Mouse (Mus musculus) liver, embryonic 14.5 days (tissue): ENCODE data around the gene Fhl3. TPM values are rescaled to one million over a fixed set of nuclear protein-coding genes. Genes with fewer than 3 reads are reported as not detected.

Experiments
- ATAC-seq: fragments of 200-750 bp; cut with Nextera tagmentation; 2 replicates; pipeline ENCODE4 v1.8.0; 2017; ENCODE audit warnings: moderate number of reproducible peaks, mild to moderate bottlenecking, moderate library complexity; ENCODE audit not compliant: insufficient read depth
- DNase-seq, 3 experiments: peaks; one replicate each; pipeline ENCODE4 v3.0.0-alpha.2; 2012 to 2013; ENCODE audit warnings: low read depth in 3 of 3, low spot score in 3 of 3
- H3K27ac ChIP-seq: fragments of 300-500 bp; sonication (generic); 2 replicates; pipeline ENCODE4 v1.5.1; 2014; ENCODE audit warnings: moderate library complexity, mild to moderate bottlenecking, control low read depth, inconsistent platforms
- H3K27me3 ChIP-seq: fragments of 300-500 bp; sonication (generic); 2 replicates; pipeline ENCODE4 v1.6.1; 2014; ENCODE audit warnings: mild to moderate bottlenecking, low read length, moderate library complexity; ENCODE audit not compliant: control insufficient read depth, insufficient read depth
- H3K36me3 ChIP-seq: fragments of 300-500 bp; sonication (generic); replicated peaks from 2 replicates; pipeline ENCODE4 v1.6.1; 2014; ENCODE audit warnings: low read depth; ENCODE audit not compliant: control insufficient read depth, insufficient read depth
- H3K4me1 ChIP-seq, 2 experiments: fragments of 200-500 bp in 1 of 2; fragments of 300-500 bp in 1 of 2; sonication (generic) in 1 of 2; replicated peaks; 2 replicates each; pipeline ENCODE4 v1.6.1; 2012 to 2014; ENCODE audit warnings: antibody characterized with exemption in 1 of 2, inconsistent platforms in 1 of 2, low read length in 1 of 2; ENCODE audit not compliant: control insufficient read depth in 2 of 2, insufficient read depth in 2 of 2
- H3K4me2 ChIP-seq: fragments of 300-500 bp; sonication (generic); 2 replicates; pipeline ENCODE4 v1.6.1; 2014; ENCODE audit warnings: low read depth, mild to moderate bottlenecking, control low read depth, moderate library complexity
- H3K4me3 ChIP-seq, 2 experiments: fragments of 200-500 bp in 1 of 2; fragments of 300-500 bp in 1 of 2; sonication (generic) in 1 of 2; 2 replicates each; pipeline ENCODE4 v1.5.1; 2012 to 2014; ENCODE audit warnings: low read depth in 2 of 2, low read length in 2 of 2, mild to moderate bottlenecking in 2 of 2, control low read depth in 1 of 2, inconsistent platforms in 1 of 2, moderate library complexity in 1 of 2; ENCODE audit not compliant: insufficient read depth in 1 of 2
- H3K9ac ChIP-seq: fragments of 300-500 bp; sonication (generic); replicated peaks from 2 replicates; pipeline ENCODE4 v1.6.1; 2014; ENCODE audit warnings: mild to moderate bottlenecking, control low read depth, moderate library complexity
- H3K9me3 ChIP-seq: fragments of 300-500 bp; sonication (generic); 2 replicates; pipeline ENCODE4 v1.6.1; 2016; ENCODE audit warnings: low read length, mixed read lengths; ENCODE audit not compliant: control insufficient read depth
- CTCF ChIP-seq: IDR thresholded peaks from 2 replicates; pipeline ENCODE4 v1.5.1; 2016; ENCODE audit warnings: antibody characterized with exemption, low read depth, control low read depth
- EP300 ChIP-seq: IDR thresholded peaks from 2 replicates; pipeline ENCODE4 v1.6.1; 2016; ENCODE audit warnings: antibody characterized with exemption, low read depth
- WGBS: fragments of 180-500 bp; shearing (Covaris S2); extraction: QIAGEN DNeasy Blood & Tissue Kit; methylation state at CpG from one replicate; pipeline ENCODE4 v1.1.7; 2014; ENCODE audit not compliant: insufficient replicate concordance; 5-methylcytosine and 5-hydroxymethylcytosine counted together
- polyA plus RNA-seq, 2 experiments: library from polyadenylated mRNA; depleted of rRNA in 1 of 2; stranded (reverse) in 1 of 2; unstranded in 1 of 2; fragments of >200 nt; fragmentation: Nextera tagmentation in 1 of 2; extraction: Ambion mirVana in 1 of 2; gene quantifications; 2 replicates each; pipeline versions ENCODE4 v1.2.1 to v1.2.3; 2012 to 2014

Fhl3 gene
- polyA plus RNA-seq, 2 experiments, result 2.7 to 2.8 TPM

GRCm38 (mm10) chr4:124664604-124665003 is 35.9 kb upstream of the Fhl3 start:
- Histone ChIP-seq H3K9ac (no peak overlapping the region), H3K4me2 (no peak overlapping the region), H3K27me3 (peaks cover 56% of the 10 kb centered on the region), H3K27ac (no peak overlapping the region), H3K4me3 (no peak overlapping the region), H3K4me1 (no peaks in the 10 kb centered on the region), H3K9me3 (no peaks in the 10 kb centered on the region), H3K36me3 (no peaks in the 10 kb centered on the region)
- 60% methylated on average over 15 of the region's 15 CpGs for WGBS
- DNase-seq (no peak), ATAC-seq (no peak)
- no peak for TF ChIP-seq EP300
- TF ChIP-seq CTCF, result no peak

GRCm38 (mm10) chr4:124667476-124668033 is 32.9 kb upstream of the Fhl3 start:
- Histone ChIP-seq H3K9ac (no peak overlapping the region), H3K4me1 (no peaks in the 10 kb centered on the region), H3K27me3 (peaks cover 35% of the 10 kb centered on the region), H3K4me3 (no peak overlapping the region), H3K27ac (no peak overlapping the region), H3K9me3 (no peaks in the 10 kb centered on the region), H3K4me2 (no peak overlapping the region), H3K36me3 (no peaks in the 10 kb centered on the region)
- DNase-seq (no peak), ATAC-seq (no peak)
- 36% methylated on average over 14 of the region's 14 CpGs for WGBS
- TF ChIP-seq EP300 (no peak), CTCF (no peak)

GRCm38 (mm10) chr4:124668078-124668477 is 32.4 kb upstream of the Fhl3 start:
- no peak for TF ChIP-seq CTCF
- TF ChIP-seq EP300, result no peak
- ATAC-seq, result no peak
- Histone ChIP-seq H3K9me3 (no peaks in the 10 kb centered on the region), H3K36me3 (no peaks in the 10 kb centered on the region), H3K27me3 (peaks cover 35% of the 10 kb centered on the region), H3K4me3 (no peak overlapping the region), H3K27ac (no peak overlapping the region), H3K4me1 (no peaks in the 10 kb centered on the region), H3K9ac (no peak overlapping the region), H3K4me2 (no peak overlapping the region)
- no peak for DNase-seq
- WGBS, result 18% methylated on average over 8 of the region's 8 CpGs

- Histone ChIP-seq H3K9me3 (no peaks in the 10 kb centered on the region), H3K27me3 (peaks cover 27% of the 10 kb centered on the region), H3K36me3 (no peaks in the 10 kb centered on the region), H3K4me2 (no peak overlapping the region), H3K4me3 (no peak overlapping the region), H3K27ac (no peak overlapping the region), H3K9ac (no peak overlapping the region), H3K4me1 (no peaks in the 10 kb centered on the region)
- TF ChIP-seq CTCF, result no peak
- TF ChIP-seq EP300, result no peak
- ATAC-seq, result no peak
- no peak for DNase-seq
- WGBS, result 59% methylated on average over 8 of the region's 8 CpGs
These were observed 30.3 kb upstream of the Fhl3 start for GRCm38 (mm10) chr4:124670232-124670631.

GRCm38 (mm10) chr4:124671583-124671982 is 28.9 kb upstream of the Fhl3 start:
- Histone ChIP-seq H3K36me3 (no peaks in the 10 kb centered on the region), H3K9ac (no peak overlapping the region), H3K4me2 (no peak overlapping the region), H3K27ac (no peak overlapping the region), H3K9me3 (no peaks in the 10 kb centered on the region), H3K4me3 (no peak overlapping the region), H3K27me3 (peaks cover 21% of the 10 kb centered on the region), H3K4me1 (no peaks in the 10 kb centered on the region)
- DNase-seq, result no peak
- ATAC-seq, result no peak
- 17% methylated on average over 7 of the region's 7 CpGs for WGBS
- TF ChIP-seq EP300 (no peak), CTCF (no peak)
